Mouse (Mus musculus): ENCODE results near the gene Sesn1. TPM values are rescaled to one million over a fixed set of nuclear protein-coding genes. Genes with fewer than 3 reads are reported as not detected.

Gene Sesn1
- polyA plus RNA-seq, 1 experiment, result 12.7 TPM

- Histone ChIP-seq H3K36me3 (ENCODE audit: control insufficient read depth, insufficient read depth, low read length) (no peaks in the 10 kb centered on the region; the same call in none of the 2 replicates), H3K27me3 (ENCODE audit: control insufficient read depth, insufficient read depth, low read length) (no peaks in the 10 kb centered on the region), H3K4me1 (ENCODE audit: control insufficient read depth, insufficient read depth, low read length) (no peaks in the 10 kb centered on the region), H3K4me3 (ENCODE audit: control insufficient read depth, low read depth, low read length) (no peak overlapping the region), H3K27ac (ENCODE audit: control insufficient read depth, insufficient read depth, low read depth, low read length) (no peak overlapping the region)
- TF ChIP-seq POLR2A (IDR thresholded peaks at IDR 0.05; ENCODE audit: control insufficient read depth, low read depth, low read length) (no peak), CTCF (IDR thresholded peaks at IDR 0.05; ENCODE audit: control insufficient read depth, insufficient read depth, insufficient replicate concordance, low read depth, low read length) (no peak)
These were observed 12.5 kb upstream of the Sesn1 start for GRCm38 (mm10) chr10:41797253-41797652.

GRCm38 (mm10) chr10:41803467-41803866 lies 6.3 kb upstream of the Sesn1 start:
- peaks cover 2% of the 10 kb centered on the region for H3K36me3 ChIP-seq (ENCODE audit: control insufficient read depth, insufficient read depth, low read length)
- TF ChIP-seq CTCF (IDR thresholded peaks at IDR 0.05; ENCODE audit: control insufficient read depth, insufficient read depth, insufficient replicate concordance, low read depth, low read length) (no peak), POLR2A (IDR thresholded peaks at IDR 0.05; ENCODE audit: control insufficient read depth, low read depth, low read length) (no peak)
- no peak overlapping the region for H3K4me3 ChIP-seq (ENCODE audit: control insufficient read depth, low read depth, low read length)
- no peaks in the 10 kb centered on the region for H3K27me3 ChIP-seq (ENCODE audit: control insufficient read depth, insufficient read depth, low read length)
- no peaks in the 10 kb centered on the region for H3K4me1 ChIP-seq (ENCODE audit: control insufficient read depth, insufficient read depth, low read length)
- no peak overlapping the region for H3K27ac ChIP-seq (ENCODE audit: control insufficient read depth, insufficient read depth, low read depth, low read length)

- no peak overlapping the region for H3K27ac ChIP-seq (ENCODE audit: control insufficient read depth, insufficient read depth, low read depth, low read length)
- H3K4me3 ChIP-seq (ENCODE audit: control insufficient read depth, low read depth, low read length), result no peak overlapping the region
- no peak for TF ChIP-seq CTCF (IDR thresholded peaks at IDR 0.05; ENCODE audit: control insufficient read depth, insufficient read depth, insufficient replicate concordance, low read depth, low read length)
- TF ChIP-seq POLR2A (IDR thresholded peaks at IDR 0.05; ENCODE audit: control insufficient read depth, low read depth, low read length), result no peak
- H3K36me3 ChIP-seq (ENCODE audit: control insufficient read depth, insufficient read depth, low read length), result peaks cover 2% of the 10 kb centered on the region
- H3K27me3 ChIP-seq (ENCODE audit: control insufficient read depth, insufficient read depth, low read length), result no peaks in the 10 kb centered on the region
- H3K4me1 ChIP-seq (ENCODE audit: control insufficient read depth, insufficient read depth, low read length), result no peaks in the 10 kb centered on the region; the same call in 1 of the 2 replicates
These were observed 5.0 kb upstream of the Sesn1 start for GRCm38 (mm10) chr10:41804711-41805110.

- TF ChIP-seq POLR2A (IDR thresholded peaks at IDR 0.05; ENCODE audit: control insufficient read depth, low read depth, low read length) (no peak), CTCF (IDR thresholded peaks at IDR 0.05; ENCODE audit: control insufficient read depth, insufficient read depth, insufficient replicate concordance, low read depth, low read length) (no peak)
These were observed 3.9 kb upstream of the Sesn1 start for GRCm38 (mm10) chr10:41805729-41806355.

GRCm38 (mm10) chr10:41809080-41809770 lies 510 bp upstream of the Sesn1 start:
- no peaks in the 10 kb centered on the region for H3K27me3 ChIP-seq (ENCODE audit: control insufficient read depth, insufficient read depth, low read length)
- peaks cover 7% of the 10 kb centered on the region for H3K4me1 ChIP-seq (ENCODE audit: control insufficient read depth, insufficient read depth, low read length)
- TF ChIP-seq POLR2A (IDR thresholded peaks at IDR 0.05; ENCODE audit: control insufficient read depth, low read depth, low read length) (peak; percentile 70; the same call in 1 of the 2 replicates), CTCF (IDR thresholded peaks at IDR 0.05; ENCODE audit: control insufficient read depth, insufficient read depth, insufficient replicate concordance, low read depth, low read length) (no peak)
- peak overlapping the region; percentile 81 for H3K4me3 ChIP-seq (ENCODE audit: control insufficient read depth, low read depth, low read length)
- no peaks in the 10 kb centered on the region; the same call in 1 of the 2 replicates for H3K36me3 ChIP-seq (ENCODE audit: control insufficient read depth, insufficient read depth, low read length)
- peak overlapping the region; percentile 95 for H3K27ac ChIP-seq (ENCODE audit: control insufficient read depth, insufficient read depth, low read depth, low read length)

More at GRCm38 (mm10) chr10:41805729-41806355, 3.9 kb upstream of the Sesn1 start:
- Histone ChIP-seq H3K27ac (ENCODE audit: control insufficient read depth, insufficient read depth, low read depth, low read length) (no peak overlapping the region), H3K4me1 (ENCODE audit: control insufficient read depth, insufficient read depth, low read length) (peaks cover 5% of the 10 kb centered on the region), H3K4me3 (ENCODE audit: control insufficient read depth, low read depth, low read length) (no peak overlapping the region), H3K27me3 (ENCODE audit: control insufficient read depth, insufficient read depth, low read length) (no peaks in the 10 kb centered on the region), H3K36me3 (ENCODE audit: control insufficient read depth, insufficient read depth, low read length) (peaks cover 2% of the 10 kb centered on the region)

- peak overlapping the region; percentile 75 for H3K27ac ChIP-seq (ENCODE audit: control insufficient read depth, insufficient read depth, low read depth, low read length)
- no peaks in the 10 kb centered on the region for H3K27me3 ChIP-seq (ENCODE audit: control insufficient read depth, insufficient read depth, low read length)
- H3K4me3 ChIP-seq (ENCODE audit: control insufficient read depth, low read depth, low read length), result peak overlapping the region; percentile 81
- H3K4me1 ChIP-seq (ENCODE audit: control insufficient read depth, insufficient read depth, low read length), result peaks cover 7% of the 10 kb centered on the region
- TF ChIP-seq POLR2A (IDR thresholded peaks at IDR 0.05; ENCODE audit: control insufficient read depth, low read depth, low read length), result no peak; the same call in 1 of the 2 replicates
- H3K36me3 ChIP-seq (ENCODE audit: control insufficient read depth, insufficient read depth, low read length), result no peaks in the 10 kb centered on the region; the same call in 1 of the 2 replicates
These were observed 1.1 kb downstream of the Sesn1 start for GRCm38 (mm10) chr10:41810564-41811455.

- TF ChIP-seq POLR2A (IDR thresholded peaks at IDR 0.05; ENCODE audit: control insufficient read depth, low read depth, low read length) (no peak), CTCF (IDR thresholded peaks at IDR 0.05; ENCODE audit: control insufficient read depth, insufficient read depth, insufficient replicate concordance, low read depth, low read length) (no peak)
- Histone ChIP-seq H3K27me3 (ENCODE audit: control insufficient read depth, insufficient read depth, low read length) (no peaks in the 10 kb centered on the region), H3K4me3 (ENCODE audit: control insufficient read depth, low read depth, low read length) (peak overlapping the region; percentile 20; the same call in 1 of the 2 replicates), H3K36me3 (ENCODE audit: control insufficient read depth, insufficient read depth, low read length) (no peaks in the 10 kb centered on the region), H3K27ac (ENCODE audit: control insufficient read depth, insufficient read depth, low read depth, low read length) (no peak overlapping the region), H3K4me1 (ENCODE audit: control insufficient read depth, insufficient read depth, low read length) (peaks cover 7% of the 10 kb centered on the region)
These were observed 2.8 kb downstream of the Sesn1 start for GRCm38 (mm10) chr10:41812566-41812965.
